Mouse (Mus musculus) hematopoietic stem cell, adult 5-6 weeks (primary cell): ENCODE results near the gene Esr1. TPM values are rescaled to one million over a fixed set of nuclear protein-coding genes. Genes with fewer than 3 reads are reported as not detected.
A peak's percentile ranks its signal among the peaks of the same experiment; 100 is the strongest.

ENCODE experiments used
- ATAC-seq, 2 experiments: fragments of 125-278 bp in 1 of 2; replicated peaks in 1 of 2; 2 replicates each; pipeline ENCODE4 v1.8.0; 2016 to 2017; ENCODE audit warnings: inconsistent platforms in 2 of 2, mild to moderate bottlenecking in 2 of 2, moderate number of reproducible peaks in 2 of 2, low read depth in 1 of 2, moderate TSS enrichment in 1 of 2; ENCODE audit not compliant: low FRiP score in 2 of 2, poor library complexity in 2 of 2, severe bottlenecking in 2 of 2, insufficient read depth in 1 of 2, low TSS enrichment in 1 of 2
- total RNA-seq: library from RNA; stranded (forward); fragments of 172-1452, 232-1000 nt; gene quantifications from 2 replicates; pipeline ENCODE4 v1.2.3, GENCODE M21; 2017

The Esr1 gene
- total RNA-seq, 1 experiment from 2014 or later: 19.2 TPM

GRCm38 (mm10) chr10:4665380-4665779, 54.0 kb downstream of the Esr1 start:
- ATAC-seq: no peak

- no peak for ATAC-seq
Observed at GRCm38 (mm10) chr10:4667006-4667405, 55.6 kb downstream of the Esr1 start.

GRCm38 (mm10) chr10:4670053-4670452, 58.7 kb downstream of the Esr1 start:
- ATAC-seq: no peak

GRCm38 (mm10) chr10:4671876-4672275, 60.5 kb downstream of the Esr1 start:
- ATAC-seq: 0 out of 4 replicates have a peak, but pooled peaks of 1 of the 2 experiments have one; percentile 13

GRCm38 (mm10) chr10:4673311-4673816, 62.0 kb downstream of the Esr1 start:
- no peak for ATAC-seq

- peak; percentile 89 to 92 for ATAC-seq
Observed at GRCm38 (mm10) chr10:4674983-4675592, 63.7 kb downstream of the Esr1 start.

- ATAC-seq: no peak
Observed at GRCm38 (mm10) chr10:4683106-4683505, 71.7 kb downstream of the Esr1 start.

- ATAC-seq: no peak
Observed at GRCm38 (mm10) chr10:4683711-4684265, 72.4 kb downstream of the Esr1 start.

- no peak for ATAC-seq
Observed at GRCm38 (mm10) chr10:4694336-4694865, 83.0 kb downstream of the Esr1 start.

GRCm38 (mm10) chr10:4709915-4710314, 98.5 kb downstream of the Esr1 start:
- ATAC-seq: no peak

GRCm38 (mm10) chr10:4711434-4711833, 100.0 kb downstream of the Esr1 start:
- ATAC-seq: no peak

- ATAC-seq: peak; percentile 29 to 31; a peak in 2 of 4 replicates
Observed at GRCm38 (mm10) chr10:4712061-4712908, 100.9 kb downstream of the Esr1 start.

- no peak for ATAC-seq
Observed at GRCm38 (mm10) chr10:4713398-4713797, 102.0 kb downstream of the Esr1 start.

- no peak for ATAC-seq
Observed at GRCm38 (mm10) chr10:4724851-4725250, 113.5 kb downstream of the Esr1 start.

GRCm38 (mm10) chr10:4726141-4726540, 114.7 kb downstream of the Esr1 start:
- no peak for ATAC-seq

GRCm38 (mm10) chr10:4732328-4732727, 120.9 kb downstream of the Esr1 start:
- ATAC-seq: no peak

GRCm38 (mm10) chr10:4733987-4734386, 122.6 kb downstream of the Esr1 start:
- ATAC-seq: no peak

- ATAC-seq: no peak
Observed at GRCm38 (mm10) chr10:4734942-4735341, 123.5 kb downstream of the Esr1 start.
